Mouse (Mus musculus): ENCODE measurements around the gene BC051142.

GRCm38 (mm10) chr17:34411117-34411516, 12.5 kb downstream of the BC051142 start:
- TF ChIP-seq CTCF (IDR thresholded peaks at IDR 0.05; ENCODE audit: extremely low read depth, insufficient read depth, low read length) (peak; percentile 97), POLR2A (IDR thresholded peaks at IDR 0.05; ENCODE audit: extremely low read depth, insufficient read depth, low read length) (no peak)
